Mouse (Mus musculus) MN1 (cell line): Measurements from ENCODE around the gene Maff.

ENCODE experiments used
- DNase-seq: peaks from one replicate; pipeline ENCODE4 v3.0.0-alpha.2; 2016; ENCODE audit warnings: low spot score

Gene Maff

DNA sequence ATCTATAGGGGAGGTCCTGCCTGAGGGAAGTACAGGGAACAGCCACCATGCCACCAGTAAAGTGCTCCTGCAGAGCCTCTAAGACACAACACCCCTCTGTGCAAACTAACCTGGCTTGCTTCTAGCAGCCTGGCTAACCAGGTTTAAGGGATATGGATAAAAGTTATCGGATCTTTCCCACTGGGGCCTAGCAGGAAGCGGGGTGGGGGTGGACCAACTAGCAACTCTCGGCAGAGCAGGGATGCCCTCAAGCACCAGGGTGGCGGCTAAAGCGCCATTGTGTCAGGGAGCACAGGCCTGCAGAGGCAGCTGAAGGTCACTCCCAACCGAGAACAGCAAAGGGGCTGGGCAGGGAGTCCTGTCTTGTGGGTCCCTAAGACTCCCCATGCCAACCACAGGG lies 17.7 kb downstream of the Maff start:
- DNase-seq: no peak

DNA sequence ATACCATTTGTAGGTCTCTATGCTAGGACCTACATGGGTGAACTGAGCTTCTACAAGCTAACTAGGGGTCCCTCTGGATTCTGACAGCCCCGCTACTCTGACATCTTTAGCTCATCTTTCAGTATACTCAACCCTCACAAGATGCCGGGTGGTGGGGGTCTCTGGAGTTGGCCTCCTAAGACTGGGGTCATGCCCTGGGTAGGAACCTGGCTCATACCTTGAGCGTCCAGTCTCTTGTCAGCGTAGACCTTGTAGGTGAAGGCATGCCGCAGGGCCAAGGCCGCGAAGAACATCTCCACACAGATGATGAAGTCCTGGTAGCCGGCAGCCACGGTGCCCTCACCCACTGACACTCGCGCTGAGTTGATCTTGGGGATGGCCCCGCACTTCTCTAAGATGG lies 18.6 kb downstream of the Maff start:
- DNase-seq: no peak

DNA sequence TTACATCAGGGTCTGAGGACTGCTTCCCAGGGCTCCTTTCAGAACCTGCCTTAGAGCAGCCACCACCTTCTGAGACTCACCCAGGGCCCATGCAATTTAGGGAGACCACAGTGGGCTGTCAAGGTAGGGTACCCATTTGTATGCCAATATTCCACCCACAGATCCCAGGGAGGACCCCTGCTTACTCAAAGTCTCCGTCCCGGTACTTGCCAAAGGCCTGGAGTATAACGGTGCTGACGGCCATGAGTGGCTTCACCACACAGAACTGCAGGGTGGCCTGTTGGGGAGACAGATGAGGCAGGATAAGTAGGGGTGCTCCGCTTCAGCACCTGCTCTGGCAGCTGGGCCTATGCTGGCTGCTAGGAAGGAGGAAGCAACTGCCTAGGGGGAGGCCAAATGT lies 20.0 kb downstream of the Maff start:
- DNase-seq: no peak

DNA sequence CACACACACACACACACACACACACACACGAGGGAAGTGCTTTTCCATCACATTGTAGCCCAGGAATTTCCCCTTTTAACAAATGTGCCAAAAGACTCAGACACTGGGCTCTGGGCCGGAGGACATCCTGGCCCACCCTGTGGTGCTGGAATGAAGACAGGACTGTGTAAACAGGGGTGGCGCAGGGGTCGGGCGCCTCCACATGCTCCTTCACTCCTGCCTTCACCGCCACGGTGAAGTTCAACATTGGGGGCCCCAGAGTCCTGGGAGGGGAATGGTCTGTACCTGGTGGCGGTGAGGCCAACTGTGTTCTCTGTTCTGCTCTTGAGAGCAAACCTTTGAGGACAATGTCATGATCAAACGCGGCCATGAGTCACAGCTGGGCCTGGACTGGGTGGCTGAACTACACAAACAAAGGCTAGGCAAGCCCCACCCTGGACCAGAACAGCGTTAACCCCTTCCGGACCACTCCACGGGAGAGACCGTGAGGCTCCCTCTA lies 21.9 kb downstream of the Maff start:
- DNase-seq: peak; percentile 65

DNA sequence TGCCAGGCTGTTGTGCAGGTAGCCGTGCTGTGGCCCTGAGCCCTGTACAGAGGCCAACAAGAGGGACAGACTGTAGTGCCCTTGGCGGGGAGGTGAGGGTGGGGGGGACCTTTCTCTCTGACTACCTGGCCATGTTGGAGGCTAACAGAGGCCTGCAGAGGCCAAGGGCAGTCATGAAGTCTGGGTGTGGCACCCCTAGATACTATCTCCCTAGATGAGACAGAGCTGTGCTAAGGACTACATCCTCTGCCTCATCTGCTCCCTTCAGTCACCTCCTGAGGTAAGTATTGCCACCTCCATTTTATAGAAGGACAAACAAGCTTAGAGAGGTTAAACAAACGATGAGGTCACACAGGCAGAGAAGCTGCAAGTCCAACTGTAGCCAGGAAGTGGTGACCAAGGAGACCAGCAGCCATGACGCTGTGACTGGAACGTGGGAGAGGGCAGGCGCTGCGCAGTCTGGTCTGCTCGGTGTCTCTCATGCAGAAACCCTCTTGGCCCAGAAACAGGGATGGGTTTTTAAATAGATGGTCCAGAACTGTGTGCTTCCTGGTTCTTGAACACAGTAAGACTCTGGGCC lies 22.5 kb downstream of the Maff start:
- DNase-seq: no peak

DNA sequence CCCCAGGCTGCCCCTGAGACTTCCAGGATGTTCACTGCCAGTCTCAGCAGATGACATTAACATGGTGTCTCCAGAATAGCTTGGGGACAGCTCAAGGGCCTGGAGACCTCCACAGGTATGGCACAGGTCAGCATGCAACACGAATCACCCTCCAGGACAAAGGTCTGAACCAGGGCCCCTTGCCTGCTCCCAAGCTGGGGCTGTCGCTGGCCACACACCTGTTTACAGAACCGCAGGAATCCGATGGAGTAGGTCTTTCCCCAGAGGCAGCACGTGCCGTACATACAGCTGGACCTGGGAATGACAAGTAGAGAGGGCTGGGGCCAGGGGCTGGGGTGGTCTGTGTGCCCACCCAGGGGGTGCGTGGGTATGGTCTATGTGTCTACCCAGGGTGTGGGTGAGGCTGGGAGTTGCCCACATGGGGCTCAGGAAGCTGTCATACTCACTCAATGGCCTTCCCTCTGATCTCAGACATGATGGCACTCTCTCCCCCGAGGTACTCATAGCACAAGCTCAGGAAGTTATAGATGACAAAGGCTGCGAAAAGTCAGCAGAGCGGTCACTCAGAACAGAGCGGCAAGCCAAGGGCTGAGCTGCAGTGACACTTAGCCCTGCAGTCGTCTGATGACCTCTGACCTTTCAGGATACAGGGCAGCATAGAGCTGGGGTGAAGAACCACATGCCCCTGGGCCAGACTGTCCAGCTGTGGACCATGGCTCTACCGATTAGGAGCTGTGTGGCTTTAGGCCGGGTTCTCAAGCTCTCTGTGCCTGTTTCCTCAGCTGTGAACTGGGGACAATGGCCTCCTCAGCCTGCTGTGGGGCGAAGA lies 23.2 kb downstream of the Maff start:
- DNase-seq: no peak

DNA sequence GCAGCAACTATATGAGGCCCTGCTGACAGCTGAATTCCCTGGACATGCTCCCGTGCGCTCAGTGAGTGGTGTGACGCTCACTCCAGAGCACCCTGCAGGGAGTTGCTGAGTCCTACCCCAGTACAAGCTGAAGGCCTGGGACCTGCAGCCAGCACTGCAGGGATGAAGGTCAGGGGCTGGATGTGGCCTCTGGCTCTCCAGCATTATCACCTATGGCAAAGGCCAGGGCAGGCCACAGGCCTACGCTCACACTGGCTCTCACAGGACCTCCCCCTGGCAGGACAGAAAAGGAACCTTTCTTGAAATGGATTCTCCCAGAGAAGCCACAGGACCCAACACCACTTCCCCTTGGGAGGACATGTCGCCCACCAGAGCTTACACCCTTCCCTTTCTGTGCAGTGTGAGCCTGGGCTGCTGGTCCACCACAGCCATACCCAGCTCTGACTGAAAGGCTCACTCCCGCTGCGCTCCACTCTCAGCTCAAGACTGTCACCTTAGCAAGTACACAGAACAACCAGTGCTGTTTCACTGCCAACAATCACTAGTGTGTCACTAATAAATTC lies 23.9 kb downstream of the Maff start:
- no peak for DNase-seq

DNA sequence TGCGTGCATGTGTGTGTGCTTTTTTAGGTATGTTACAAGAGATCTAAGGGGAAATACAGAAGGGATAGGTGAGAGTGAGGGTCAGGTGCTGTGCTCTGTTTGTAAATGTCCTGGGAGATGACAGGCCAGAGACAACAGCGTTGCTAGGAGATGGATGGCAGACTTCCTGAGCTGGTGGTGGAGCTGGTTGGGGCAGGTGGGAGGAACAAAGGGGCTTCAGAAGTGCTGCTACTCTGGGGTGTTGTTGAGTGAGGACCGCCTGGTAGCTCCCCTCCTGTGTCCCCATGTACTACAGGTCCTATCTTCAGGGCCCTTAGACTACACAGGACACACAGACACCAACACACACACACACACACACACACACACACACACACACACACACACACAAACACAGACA lies 28.3 kb downstream of the Maff start:
- no peak for DNase-seq

DNA sequence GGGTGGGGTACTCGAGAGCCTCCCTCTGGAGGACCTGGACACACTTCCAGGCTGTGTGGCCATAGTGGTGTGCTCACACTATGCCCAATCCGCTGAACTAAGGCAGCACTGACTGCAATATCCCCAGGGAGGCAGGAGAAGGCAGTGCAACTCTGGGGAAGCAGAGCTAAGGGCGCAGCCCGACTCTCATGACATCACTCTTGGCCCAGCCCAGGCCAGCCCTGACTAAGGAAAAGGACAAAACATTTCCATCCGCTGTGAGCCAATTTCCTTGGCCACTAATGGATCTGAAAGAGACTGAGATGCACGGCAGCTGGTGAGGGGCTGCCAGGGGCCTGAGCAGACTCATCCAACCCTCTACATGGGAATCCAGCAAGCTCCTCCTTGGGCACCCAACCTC lies 31.3 kb downstream of the Maff start:
- peak; percentile 92 for DNase-seq

DNA sequence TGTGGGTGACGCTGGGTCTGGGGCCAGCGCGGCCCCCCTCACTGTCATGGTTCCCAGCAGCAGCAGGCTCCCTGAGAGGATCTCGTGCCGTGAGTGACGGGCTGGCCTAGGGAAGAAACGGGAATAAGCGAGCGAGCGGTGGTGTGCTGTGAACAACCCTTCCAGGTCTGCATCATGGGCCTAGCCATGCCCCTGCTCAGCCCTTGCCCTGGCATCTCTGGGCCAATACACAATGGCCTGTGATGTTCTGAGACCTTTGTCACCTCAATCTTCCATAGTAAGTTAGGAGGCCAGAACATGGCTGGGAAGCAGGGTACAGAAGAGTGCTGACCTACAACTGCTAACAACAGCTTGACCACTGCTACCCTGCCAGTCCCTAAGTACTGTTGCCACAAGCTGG lies 32.2 kb downstream of the Maff start:
- DNase-seq: no peak

DNA sequence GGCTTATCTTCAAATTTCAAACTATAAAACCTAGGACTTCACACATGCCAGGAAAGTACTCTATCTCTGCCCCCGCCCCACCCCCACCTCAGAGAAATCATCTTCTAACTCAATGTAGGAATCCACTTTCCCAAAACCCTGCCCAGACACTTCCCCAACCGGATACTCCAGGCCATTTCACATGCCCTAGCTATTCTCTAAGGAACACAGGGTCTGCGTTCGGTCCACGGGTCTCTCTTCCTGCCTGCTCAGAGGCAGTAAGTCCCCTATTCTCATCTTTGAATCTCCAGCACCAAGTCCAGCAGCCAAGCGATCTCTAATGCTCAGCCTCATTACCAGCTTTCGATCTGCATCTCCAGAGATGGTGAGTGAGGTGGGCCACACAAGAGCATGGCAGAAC lies 33.2 kb downstream of the Maff start:
- DNase-seq: no peak

DNA sequence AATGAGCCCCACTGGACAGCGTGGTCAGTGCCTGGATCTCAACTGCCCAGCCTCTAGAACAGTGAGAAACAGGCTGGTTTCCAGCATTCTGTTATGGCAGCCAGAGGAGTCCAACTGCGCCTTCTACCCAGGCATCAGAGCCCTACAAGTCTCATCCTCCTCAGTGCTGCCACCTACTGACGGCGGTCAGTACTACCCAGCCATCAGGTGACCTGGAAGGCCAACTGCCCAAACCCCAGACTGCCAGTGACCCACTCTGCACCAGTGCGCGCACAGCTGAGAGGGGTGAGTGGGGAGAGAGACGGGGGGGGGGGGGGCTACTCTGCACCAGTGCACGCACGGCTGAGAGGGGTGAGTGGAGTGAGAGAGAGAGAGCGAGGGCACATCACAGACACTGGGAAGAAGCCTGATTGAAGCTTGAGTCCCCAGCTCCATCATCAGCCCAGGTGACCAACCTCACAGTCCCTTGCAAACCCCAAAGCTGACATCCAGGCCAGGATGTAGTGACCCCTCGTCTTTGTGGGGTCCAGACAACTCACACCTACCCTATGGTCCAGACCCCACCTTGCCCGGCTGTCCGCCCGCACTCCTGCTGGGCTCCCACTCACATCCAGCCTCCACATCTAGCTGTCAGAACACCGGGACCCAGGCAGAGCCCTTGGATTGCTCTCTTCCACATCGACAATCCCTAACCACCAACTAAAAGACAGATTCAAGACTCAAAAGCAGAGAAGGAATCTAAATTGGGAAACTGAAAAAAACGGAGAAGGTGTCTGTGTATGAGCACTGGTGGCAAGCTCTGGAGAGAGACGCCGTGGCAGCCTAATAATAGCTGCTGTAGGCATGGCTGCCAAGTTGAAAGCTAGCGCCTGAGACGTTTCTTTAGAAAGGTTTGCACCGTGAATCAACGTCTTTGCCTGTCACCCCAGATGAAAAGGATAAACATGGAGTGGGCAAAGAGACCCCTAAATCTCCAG lies 34.3 kb downstream of the Maff start:
- peak; percentile 73 for DNase-seq

DNA sequence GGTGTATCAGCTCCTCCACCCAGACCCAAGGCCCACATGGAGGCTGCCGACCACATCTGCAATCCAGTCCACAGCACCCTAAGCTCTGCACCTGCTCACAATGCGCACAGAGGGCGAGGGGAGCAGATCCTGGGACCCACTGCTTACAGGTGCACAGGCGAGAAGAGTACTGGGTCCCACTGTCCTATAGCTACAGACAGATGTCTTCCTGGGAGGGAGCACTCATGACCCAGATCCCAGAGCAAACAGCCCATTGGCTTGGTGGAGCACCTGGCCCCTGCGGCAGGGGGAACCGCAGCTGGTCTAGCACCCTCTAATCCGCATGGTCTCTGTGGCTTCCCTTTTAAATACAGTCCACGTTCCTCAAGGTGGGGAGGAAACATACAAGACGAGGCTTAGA lies 35.2 kb downstream of the Maff start:
- DNase-seq: no peak

DNA sequence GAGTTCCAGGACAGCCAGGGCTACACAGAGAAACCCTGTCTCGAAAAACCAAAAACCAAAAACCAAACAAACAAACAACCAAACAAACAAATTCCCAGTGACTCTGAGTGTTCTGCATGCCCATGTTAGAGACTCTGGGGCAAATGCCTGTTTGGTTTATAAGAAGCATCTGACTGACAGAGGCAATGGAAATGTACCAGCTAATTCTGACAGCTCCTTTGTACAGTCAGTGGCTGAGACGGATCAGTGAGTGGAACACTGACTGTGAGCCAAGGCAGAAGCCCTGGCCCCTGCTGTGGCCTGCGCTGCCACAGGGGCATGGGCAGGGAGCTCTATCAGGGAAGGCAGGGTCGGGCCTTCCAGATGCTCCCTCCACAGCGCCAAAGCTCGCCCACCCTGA lies 40.7 kb downstream of the Maff start:
- DNase-seq: no peak

DNA sequence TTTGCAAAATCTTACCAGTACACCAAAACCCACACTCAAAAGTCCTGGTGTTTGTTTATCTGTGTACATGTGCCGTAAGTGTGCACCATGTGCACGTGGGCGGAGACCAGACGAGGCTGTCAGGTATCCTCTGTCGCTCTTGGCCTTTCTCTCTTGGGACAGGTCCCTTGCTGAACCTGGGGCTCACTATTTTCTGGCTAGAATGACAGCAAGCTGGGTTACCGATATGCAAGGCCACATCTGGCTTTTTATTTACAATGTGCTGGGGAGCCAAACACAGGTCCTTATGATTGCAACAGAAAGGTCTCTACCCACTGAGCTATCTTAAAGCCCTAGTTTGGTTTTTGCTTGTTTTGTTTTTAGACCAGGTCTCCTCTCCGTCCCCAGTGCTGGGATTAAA lies 41.2 kb downstream of the Maff start:
- no peak for DNase-seq

DNA sequence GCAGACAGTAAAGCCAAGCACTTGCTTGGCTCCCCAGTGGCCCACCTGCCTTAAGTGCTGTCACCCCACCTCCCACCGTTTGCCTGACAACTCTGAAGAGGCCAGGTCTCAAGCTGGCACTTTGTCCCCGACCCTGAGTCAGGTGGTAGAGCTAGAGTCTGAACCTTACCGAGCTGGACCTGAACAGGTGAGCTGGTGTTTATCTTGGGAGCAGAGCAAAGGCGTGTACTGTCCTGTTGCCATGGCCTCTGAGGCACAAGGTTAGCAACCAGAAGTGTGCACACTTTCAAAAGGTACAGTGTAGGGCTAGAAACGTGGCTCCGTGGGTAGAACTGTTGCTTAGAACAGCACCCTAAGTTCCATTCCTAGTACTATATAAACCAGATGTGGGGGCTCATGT lies 41.8 kb downstream of the Maff start:
- DNase-seq: no peak

DNA sequence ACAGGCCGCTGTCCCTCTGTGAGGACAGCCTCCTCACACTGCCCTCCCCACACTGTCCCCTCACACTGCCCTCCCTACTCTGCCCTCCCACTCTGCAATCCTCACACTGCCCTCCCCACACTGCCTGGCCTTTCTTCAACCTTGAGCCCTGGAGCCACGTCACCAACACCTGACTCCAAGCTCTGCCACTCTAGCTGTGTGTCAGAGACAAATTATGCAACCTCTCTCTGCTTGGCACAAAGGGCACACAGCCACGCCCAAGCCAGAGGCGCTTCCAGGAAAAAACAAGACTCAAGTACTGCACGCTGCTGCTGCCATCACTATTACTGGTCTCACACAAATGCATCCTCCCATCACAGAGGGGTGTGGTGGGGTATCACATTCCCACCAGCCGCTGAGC lies 44.0 kb downstream of the Maff start:
- no peak for DNase-seq

DNA sequence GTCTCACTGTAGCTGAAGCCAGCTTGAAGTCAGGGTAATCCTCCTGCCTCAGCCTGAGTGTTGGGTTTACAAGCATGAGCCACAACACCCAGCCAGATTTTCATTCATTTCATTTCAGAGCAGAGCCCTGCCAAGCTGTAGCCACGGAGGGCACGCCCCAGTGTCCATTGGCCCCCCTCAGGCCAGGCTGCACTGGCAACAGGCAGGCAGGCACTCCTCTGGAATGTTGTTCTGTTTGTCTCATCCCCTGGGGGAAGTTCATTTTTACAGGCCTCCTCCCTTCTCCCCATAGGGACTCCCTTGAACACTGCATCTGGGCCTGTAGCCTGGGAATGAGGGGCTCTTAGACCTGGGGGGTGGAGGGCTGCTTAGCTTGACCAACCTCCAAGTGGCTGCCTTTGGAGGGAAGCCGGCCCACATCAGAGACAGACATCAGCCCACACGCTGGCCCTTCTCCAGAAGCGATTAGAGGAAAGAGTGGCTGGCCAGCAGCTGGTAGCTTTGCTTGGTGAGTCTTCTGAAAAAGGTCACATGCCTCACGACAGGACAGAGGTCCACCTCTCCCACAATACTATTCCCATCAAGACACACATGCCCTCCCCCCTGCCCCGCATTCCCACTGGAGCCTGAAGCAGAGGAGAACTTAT lies 45.1 kb downstream of the Maff start:
- DNase-seq: peak; percentile 81

DNA sequence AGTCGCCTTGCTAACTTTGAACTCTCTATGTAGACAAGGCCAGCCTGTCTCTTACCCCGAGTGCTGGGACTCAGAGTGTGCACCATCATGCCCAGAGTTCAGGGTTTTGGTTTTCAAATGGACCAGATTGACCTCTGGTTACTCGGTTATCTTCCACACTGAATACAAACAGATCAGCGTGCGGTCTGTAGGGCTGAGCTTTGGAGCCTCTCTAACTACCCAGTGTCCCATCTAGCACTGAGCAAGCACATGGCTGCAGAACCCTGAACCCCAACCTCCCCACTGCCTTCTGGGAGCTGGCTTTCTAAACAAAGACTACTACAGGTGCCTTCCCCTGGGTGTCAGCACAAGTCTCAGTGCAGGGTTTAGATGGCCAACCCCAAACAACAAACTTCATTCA lies 46.1 kb downstream of the Maff start:
- no peak for DNase-seq

DNA sequence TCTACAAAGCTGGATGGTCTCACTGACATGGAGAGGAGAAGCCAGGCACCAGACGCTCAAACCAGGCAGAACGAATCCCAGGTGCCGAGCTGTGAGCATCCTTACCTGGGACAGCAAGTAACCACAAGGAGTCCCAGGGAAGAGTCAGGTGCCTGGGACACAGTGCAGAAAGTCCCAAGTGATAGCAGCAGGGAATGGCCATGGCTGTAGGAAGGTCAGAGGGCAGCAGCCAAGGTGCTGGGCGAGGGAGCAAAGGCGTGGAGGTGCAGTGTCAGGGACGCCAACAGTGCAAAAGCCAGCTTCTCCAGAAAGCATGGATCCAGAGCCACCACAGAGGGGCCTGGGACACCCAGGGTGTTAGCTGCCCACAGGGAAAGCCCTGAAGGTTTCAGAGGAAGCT lies 46.7 kb downstream of the Maff start:
- DNase-seq: no peak

DNA sequence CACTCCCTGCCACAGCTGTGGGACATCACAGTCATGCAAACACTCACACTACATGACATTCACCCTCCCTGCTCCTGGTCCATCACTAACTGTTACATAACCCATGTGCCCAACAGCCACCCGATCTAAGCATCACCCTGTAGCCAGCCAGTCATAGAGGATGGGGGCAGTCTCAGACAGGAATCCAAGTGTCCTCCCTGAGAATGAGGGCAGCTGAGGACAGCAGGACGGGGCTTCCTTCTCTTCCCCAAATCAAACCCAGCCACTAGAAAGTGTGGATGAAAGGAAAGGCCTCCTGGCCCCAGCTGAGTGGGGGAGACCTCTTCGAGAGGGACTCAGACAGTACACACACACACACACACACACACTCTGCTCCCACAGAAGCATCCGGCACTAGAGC lies 48.4 kb downstream of the Maff start:
- DNase-seq: no peak

DNA sequence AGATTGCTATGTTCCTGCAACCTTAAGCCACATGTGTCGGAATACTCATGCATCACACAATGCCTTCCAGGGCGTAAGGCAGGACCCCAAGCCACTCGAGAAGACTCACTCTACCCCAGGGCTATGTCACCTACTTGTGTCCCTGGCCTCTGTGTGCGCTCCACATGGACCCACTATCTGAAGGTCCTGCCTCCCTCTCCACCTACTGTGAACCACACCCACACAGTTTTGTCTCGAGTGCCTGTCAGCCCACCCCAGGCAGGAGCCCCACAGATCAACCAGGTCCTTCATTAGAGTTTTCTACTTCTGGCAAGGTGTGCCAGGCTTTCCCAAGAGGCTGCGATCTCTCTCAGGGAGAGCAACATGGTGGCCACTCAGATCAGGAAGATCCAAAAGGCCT lies 48.9 kb downstream of the Maff start:
- DNase-seq: no peak
